Mouse (Mus musculus): ENCODE data around the gene Fbxw4. TPM values are rescaled to one million over a fixed set of nuclear protein-coding genes. Genes with fewer than 3 reads are reported as not detected.

Gene Fbxw4
- total RNA-seq, 2 experiments from 2014 or later = 34.4 to 35.9 TPM

GRCm38 (mm10) chr19:45587509-45588292 lies 72.4 kb downstream of the Fbxw4 start:
- DNase-seq (ENCODE audit: low spot score in 2 of 2) = no peak
- intact Hi-C loops (cut with DNase I) = no loop called here

DNA sequence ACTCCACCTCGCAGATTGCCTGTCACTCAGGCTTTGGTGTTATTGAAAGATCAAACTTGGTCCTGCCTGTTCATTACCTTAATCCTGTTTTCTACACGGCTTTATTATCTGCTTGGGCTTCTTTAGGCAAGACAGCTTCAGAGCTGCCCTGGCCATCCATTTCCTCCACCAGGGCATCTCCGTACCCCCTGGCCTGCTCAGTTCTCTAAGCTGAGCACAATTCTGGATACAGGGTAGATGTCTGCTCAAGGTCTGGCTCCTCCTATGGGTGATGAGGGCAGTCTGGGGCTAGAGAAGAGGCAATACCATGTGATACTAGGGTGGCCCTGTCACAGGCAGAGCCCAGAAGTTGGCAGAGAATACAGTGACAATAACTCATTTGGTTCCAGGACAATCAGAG lies 73.3 kb downstream of the Fbxw4 start:
- intact Hi-C loops (cut with DNase I) = no loop called here
- no peak for DNase-seq (ENCODE audit: low spot score in 2 of 2)

GRCm38 (mm10) chr19:45584856-45585620 lies 75.1 kb downstream of the Fbxw4 start:
- intact Hi-C loops (cut with DNase I) = no loop called here
- no peak for DNase-seq (ENCODE audit: low spot score in 2 of 2)

DNA sequence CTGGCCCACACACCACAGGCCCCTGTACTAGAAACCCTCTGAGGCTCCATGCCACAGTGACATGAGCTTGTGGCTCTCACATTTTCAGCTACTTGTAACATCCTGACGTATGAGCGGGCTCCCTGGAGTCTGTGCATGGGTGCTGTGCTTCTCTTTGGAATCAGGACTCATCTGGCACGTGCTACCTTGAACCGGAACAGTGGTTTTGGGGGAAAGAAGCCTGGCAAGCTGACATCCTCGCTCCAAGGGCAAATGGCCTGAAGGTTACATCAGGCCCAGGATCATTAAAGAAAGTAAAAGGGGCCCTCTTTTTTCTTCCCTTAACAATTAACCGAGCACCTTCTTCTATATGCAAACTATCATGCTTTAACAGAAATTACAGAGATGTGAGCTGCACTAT lies 77.0 kb downstream of the Fbxw4 start:
- no peak for DNase-seq (ENCODE audit: low spot score in 2 of 2)
- intact Hi-C loops (cut with DNase I) = no loop called here

DNA sequence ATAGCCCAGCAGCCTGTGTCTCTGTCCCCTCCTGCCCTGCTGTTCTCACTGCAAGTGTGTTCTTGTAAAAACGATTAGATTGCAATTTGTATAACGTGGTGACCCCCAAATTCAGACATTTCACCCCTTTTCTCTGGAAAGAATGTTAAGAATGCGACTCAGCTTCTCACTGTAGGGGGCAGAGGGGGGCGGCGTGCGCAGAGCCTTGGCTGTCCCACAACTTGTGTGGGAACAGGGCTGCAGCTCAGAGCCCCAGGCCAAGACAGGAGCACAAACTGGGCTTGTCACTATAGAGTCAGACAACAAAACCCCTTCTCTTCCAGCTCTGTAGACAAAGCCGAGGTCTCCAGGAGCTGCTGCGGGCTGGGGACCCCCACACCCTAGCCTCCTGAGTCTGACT lies 78.0 kb downstream of the Fbxw4 start:
- intact Hi-C loops (cut with DNase I) = no loop called here
- no peak for DNase-seq (ENCODE audit: low spot score in 2 of 2)

- no peak for DNase-seq (ENCODE audit: low spot score in 2 of 2)
Observed at GRCm38 (mm10) chr19:45581257-45581656, 78.9 kb downstream of the Fbxw4 start.

GRCm38 (mm10) chr19:45580235-45580634 lies 79.9 kb downstream of the Fbxw4 start:
- DNase-seq (ENCODE audit: low spot score in 2 of 2) = no peak

More at GRCm38 (mm10) chr19:45581257-45581656, 78.9 kb downstream of the Fbxw4 start:
- intact Hi-C loops (cut with DNase I) = no loop called here

GRCm38 (mm10) chr19:45579416-45579815 lies 80.7 kb downstream of the Fbxw4 start:
- intact Hi-C loops (cut with DNase I) = loop anchor here (10.0 kb wide), 1 partner anchor 435 kb away; no protein-coding TSS in a partner anchor
- DNase-seq (ENCODE audit: low spot score in 2 of 2) = no peak

More at GRCm38 (mm10) chr19:45580235-45580634, 79.9 kb downstream of the Fbxw4 start:
- intact Hi-C loops (cut with DNase I) = no loop called here

DNA sequence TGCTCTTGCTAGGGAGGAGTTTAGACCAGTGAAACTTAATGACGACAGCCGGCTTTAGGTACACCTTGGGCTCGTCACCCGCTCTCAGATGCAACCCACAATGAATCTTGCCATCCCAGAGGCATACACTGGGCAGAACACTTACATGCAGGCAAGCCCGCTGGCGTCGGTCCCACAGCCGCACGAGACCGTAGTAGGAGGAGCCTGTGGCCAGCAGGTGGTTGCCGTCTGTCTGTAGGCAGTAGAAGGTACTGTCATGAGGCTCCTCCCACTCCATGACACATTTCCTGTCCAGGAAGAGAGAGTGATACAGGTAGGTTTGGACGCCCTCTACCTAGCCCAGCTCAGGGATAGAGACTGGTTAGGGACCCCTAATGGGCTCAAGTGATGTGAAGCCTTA lies 81.1 kb downstream of the Fbxw4 start:
- DNase-seq (ENCODE audit: low spot score in 2 of 2) = no peak
- intact Hi-C loops (cut with DNase I) = loop anchor here (10.0 kb wide), 1 partner anchor 436 kb away; no protein-coding TSS in a partner anchor

DNA sequence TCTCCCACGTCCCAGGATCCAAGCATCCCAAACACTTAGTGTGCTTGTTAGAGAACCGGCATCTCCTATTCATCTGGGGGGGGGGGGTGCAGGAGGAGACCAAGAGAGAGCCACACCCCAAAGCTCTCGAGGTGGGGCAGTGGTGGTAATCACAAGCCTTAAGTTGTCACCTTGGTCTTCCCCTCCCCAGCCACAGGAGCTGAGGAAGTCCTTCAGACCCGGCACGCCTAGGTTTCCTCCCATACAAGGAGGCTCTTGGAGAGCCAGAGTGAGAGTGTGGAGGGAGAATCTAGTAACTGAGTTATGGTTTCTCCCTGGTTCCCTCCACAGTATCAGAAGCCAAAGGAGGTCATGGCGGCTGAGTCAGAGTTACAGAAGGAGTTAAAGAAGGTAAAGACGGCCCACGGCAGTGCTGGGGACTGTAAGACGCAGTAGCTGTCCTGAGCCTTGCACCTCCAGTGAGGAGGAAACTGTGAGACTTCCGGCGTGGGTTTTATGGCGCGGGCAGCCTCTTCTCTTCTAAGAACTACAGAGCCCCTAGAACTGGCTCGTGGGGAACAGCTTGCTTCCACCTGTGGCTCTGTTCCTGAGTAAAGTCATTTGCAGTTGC lies 82.9 kb downstream of the Fbxw4 start:
- DNase-seq (ENCODE audit: low spot score in 2 of 2) = no peak
- intact Hi-C loops (cut with DNase I) = loop anchor here (10.0 kb wide), 1 partner anchor 438 kb away; no protein-coding TSS in a partner anchor

DNA sequence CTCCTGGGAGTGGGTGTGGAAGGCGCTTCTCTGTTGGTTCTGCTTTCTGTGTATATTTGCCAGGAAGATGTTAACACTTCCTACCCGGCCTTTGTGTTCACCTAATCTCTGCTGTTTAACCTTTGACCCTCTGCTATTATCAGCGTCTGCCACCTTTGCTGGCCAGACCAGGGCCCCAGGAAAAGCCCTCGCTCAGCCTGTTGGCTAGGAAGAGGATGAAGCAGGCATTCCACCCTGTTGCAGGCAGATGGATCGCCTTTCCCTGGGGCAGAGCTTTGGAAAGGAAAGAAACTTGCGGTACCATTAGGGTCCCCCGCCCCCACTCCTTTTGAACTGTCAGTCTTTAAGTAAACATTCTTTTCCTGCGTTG lies 84.5 kb downstream of the Fbxw4 start:
- intact Hi-C loops (cut with DNase I) = loop anchor here (2.0 to 10.0 kb wide), 2 partner anchors 173 to 439 kb away; partner anchors contain the start of gene Npm3
- no peak for DNase-seq (ENCODE audit: low spot score in 2 of 2)

DNA sequence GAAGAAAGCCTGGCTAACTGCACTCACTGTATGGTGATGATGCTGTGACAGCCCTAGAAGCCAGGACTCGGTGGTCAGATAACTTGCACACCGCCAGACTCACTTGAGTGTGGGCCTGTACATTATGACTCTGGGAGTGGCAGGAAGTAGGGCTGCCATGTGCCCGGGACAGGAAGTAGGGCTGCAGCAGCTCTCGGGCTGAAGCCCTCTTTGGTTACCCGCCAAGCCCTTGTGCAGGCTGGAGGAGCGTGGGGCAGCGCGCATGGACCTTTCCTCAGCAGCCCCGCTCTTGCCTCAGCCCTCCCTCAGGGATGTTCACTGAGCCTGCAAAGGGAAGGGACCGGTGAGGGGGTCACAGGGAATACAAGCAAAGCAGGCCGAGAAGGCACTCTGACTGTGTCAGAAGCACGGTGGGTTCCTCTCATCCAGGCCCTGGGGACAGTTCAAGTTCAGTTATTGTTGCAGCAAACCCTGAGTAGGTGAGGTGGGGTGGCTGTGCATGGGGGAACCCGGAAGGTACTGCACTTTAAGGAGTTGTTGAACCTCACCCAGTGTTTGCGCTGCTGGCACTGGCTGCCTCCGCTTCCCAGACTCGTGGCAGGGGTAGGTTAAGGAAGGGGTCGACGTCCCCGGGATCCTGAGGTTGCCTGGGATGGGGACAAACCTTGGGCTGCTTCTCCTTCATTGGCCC lies 85.0 kb downstream of the Fbxw4 start:
- DNase-seq (ENCODE audit: low spot score in 2 of 2) = no peak

DNA sequence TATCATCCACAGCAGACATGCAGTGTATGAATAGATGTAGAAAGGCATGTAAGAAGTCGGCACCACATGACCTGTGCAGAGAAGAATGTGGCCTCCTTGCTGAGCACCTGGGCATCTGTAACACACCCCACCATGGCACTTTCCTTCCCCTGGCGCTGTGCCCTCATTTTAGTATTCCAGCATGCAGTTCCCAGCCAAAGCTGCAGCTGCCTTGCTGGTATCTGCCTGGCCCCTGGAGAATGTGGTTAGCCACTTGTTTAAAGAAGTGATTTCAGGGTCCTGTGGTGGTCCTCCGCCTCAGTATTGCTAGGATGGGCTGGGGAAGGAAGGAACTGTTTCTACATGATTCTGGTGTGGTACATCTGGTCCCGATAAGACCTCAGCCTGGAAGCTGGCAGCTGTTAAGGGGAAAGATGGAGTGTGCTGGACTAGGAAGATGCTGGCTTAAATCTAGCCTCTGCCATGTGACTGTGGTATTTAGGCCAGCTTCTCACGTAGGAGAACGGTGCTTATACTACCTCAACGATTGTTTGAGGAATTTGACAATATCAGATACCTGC lies 85.7 kb downstream of the Fbxw4 start:
- intact Hi-C loops (cut with DNase I) = loop anchor here (2.0 to 10.0 kb wide), 2 partner anchors 174 to 440 kb away; partner anchors contain the start of gene Npm3
- DNase-seq (ENCODE audit: low spot score in 2 of 2) = no peak

More for the DNA sequence above, 85.0 kb downstream of the Fbxw4 start:
- intact Hi-C loops (cut with DNase I) = loop anchor here (2.0 to 10.0 kb wide), 2 partner anchors 174 to 440 kb away; partner anchors contain the start of gene Npm3

- intact Hi-C loops (cut with DNase I) = loop anchor here (2.0 to 10.0 kb wide), 2 partner anchors 175 to 441 kb away; partner anchors contain the start of gene Npm3
- DNase-seq (ENCODE audit: low spot score in 2 of 2) = peak; percentile 58 to 64
Observed at GRCm38 (mm10) chr19:45573861-45574267, 86.2 kb downstream of the Fbxw4 start.

DNA sequence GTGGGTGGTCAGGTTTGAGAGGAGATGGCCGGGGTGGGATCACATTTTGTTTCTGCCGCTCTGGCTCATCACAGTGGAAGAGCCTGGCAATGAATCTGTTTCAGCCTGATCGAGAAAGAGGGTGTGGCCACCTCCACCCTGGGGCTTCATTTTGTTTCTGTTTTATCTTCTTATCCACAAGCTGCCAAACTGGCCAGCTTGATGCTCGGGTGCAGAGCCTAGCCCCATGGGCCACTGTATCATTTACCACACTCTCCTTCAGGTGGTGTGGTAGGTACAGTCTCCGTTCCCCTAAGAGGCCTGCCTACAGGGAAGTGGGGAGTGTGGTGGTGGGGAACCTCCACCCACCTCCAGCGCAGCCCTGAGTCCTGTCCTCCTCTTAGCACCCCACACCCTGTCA lies 87.1 kb downstream of the Fbxw4 start:
- intact Hi-C loops (cut with DNase I) = loop anchor here (10.0 kb wide), 1 partner anchor 442 kb away; no protein-coding TSS in a partner anchor

GRCm38 (mm10) chr19:45567367-45567766 lies 92.7 kb downstream of the Fbxw4 start:
- intact Hi-C loops (cut with DNase I) = no loop called here
- no peak for DNase-seq (ENCODE audit: low spot score in 2 of 2)

More for the DNA sequence above, 87.1 kb downstream of the Fbxw4 start:
- DNase-seq (ENCODE audit: low spot score in 2 of 2) = no peak

DNA sequence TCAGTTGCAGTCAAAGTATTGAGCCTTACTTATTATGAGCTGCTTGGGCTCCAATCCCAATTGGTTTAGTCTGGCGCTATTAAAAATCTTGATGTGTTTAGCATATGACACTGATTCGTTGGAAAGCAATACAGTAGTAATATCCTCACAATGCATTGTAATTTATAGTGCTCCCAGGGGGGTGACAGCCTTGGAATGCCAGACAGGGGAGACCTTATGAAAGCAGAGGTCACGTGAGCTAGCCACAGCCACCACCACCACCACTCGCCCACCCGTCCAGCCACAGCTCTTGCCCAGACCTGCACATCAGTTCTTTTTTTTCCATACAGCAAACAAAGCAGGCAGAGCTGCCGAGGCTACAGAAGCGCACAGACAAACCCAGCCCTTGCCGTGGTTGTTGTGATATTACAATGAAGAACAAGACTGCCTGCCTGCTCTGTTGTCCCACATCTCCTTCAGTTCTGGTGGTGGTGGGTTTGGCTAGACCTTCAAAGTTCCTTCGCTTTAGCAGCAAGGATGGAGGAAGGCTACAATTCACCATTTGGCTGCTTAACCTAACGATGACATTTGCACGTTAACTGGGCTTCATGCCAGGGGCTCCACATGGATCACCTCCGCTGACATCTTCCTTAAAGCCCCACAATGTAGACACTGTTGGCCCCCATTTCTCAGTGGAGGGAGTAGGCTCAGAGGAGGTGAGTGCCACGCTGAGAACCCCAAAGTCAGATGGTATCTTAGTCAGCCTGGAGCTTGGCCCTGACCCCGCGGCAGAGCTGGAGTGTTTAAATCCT lies 94.0 kb downstream of the Fbxw4 start:
- intact Hi-C loops (cut with DNase I) = no loop called here
- DNase-seq (ENCODE audit: low spot score in 2 of 2) = no peak

Data from left cerebral cortex, postnatal 36 days (tissue).